Mouse (Mus musculus) cerebellum, adult 11 months (tissue): ENCODE data around the gene Farsb.

Experiments used
- DNase-seq: peaks from one replicate; pipeline ENCODE4 v3.0.0; 2022

Gene Farsb

DNA sequence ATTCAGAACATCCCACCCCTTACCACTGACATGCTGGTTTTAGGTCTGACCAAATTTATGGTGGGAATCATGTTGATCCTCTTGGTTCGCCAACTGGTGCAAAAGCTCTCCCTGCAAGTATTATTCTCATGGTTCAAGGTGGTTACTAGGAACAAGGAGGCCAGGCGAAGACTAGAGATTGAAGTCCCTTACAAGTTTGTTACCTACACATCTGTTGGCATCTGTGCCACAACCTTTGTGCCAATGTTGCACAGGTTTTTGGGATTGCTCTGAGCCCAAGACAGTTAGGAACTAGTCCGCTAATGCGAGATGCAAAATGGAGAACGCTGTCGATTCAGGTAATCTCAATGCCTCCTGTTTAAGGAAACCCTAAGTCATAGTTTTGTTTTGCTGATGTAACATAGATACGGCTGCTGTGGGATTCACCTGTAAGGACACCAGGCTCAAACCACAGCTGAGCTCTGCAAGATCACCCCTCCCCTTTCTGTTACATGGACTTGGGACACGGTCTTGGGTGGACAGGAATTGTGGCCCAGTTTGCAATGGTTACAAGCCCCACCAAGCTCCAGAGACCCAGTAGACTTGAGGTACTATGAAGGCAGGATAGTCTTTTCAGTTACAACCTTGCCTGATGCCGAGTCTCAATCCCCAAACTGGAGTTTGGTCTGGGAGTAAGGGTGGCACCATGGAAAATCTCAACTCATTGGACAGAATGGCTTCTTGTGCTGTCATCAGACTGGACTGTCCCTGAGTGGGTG lies 71.4 kb downstream of the Farsb start:
- no peak for DNase-seq

DNA sequence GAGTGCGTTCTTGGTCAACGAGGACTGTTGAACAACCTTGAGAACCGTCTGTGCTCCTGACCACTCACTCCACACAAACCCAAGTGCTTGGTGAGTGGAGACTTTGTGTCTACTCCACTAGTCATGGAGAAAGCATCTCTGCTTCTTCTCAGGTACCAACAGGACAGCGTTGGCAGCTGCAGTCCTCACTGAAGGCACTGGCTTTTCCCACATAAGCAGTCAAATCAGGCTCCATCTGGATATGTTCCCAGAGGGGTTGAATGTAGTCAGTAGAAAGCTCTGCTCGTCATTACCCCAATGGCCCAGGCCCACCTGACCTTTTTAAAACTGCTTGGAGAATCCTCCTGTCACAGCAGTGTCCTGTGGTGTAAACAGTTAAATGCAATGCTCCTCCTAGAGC lies 74.3 kb downstream of the Farsb start:
- no peak for DNase-seq

DNA sequence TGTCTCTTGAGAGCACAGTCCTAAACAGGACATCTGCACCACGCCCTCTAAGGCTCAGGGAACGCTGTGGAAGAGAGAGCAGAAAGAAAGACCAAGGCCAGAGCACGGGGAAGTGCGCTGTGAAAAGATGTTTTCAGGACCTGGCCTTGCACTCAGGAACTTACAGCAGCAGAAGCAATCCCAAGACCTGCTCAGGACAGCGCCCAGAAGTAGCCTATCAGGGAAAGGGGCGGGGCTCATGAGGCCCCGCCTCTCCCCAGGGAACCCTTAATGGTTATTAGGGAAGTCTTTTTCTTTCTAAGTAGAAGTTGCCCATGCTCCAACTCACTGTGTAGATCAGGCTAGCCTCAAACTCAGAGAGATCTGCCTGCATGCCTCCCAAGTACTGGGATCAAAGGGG lies 76.0 kb downstream of the Farsb start:
- no peak for DNase-seq

DNA sequence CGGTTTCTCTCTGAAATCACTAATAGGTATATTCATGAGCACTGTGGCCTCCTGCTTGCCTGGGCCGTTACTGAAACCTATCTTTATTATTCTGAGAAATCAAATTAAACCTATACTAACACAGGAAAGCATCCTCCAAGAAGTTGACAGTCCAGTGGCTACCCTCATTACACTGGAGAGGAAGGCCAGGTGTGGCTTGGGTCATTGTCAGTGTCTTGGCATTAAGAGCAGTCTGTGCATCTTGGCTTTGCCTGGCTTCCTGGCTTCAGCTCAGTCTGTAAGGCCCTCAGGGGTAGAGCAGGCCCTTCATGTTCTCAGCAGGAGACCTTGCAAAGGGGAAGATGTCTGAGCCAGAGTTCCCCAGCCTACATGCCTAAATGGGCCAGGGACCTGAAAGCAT lies 79.3 kb downstream of the Farsb start:
- no peak for DNase-seq

DNA sequence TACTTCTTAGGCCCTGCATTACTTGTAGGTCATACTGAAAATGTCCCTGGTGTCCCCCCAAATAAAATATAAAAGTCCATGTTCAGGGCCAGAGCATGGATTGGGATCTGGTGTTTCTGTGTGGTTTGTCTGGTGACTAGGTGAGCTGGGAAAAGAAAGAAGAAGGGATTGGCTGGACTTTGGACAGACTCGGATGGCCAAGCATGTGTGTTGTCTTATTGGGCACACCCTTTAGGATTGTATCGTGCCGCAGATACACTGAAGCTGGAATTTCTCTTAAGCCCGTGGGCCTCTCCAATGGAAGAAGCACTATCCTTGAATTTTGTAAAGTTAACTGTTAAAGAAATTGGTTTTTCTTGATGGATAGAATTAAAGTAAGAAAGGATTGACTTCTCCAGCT lies 87.3 kb downstream of the Farsb start:
- DNase-seq = no peak

DNA sequence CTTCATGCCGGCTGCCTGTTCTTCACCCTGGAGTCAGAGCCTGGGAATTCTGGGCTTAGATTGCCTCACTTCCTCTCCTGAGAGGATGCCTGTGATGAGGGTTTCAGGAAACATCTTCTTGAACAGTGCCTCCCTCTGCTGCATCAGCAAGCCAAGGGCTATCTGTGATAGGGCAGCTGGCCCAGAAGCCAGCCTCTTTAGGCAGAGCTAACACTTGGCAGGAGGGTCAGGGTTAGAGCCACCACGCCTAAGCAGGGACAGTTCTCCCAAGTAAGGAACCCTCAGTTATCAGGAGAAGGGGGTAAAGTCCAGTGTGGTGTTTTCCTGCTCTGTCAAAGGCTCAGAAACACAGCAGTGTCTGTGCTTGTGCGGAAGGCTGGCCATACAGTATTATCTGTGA lies 88.9 kb downstream of the Farsb start:
- DNase-seq = no peak

DNA sequence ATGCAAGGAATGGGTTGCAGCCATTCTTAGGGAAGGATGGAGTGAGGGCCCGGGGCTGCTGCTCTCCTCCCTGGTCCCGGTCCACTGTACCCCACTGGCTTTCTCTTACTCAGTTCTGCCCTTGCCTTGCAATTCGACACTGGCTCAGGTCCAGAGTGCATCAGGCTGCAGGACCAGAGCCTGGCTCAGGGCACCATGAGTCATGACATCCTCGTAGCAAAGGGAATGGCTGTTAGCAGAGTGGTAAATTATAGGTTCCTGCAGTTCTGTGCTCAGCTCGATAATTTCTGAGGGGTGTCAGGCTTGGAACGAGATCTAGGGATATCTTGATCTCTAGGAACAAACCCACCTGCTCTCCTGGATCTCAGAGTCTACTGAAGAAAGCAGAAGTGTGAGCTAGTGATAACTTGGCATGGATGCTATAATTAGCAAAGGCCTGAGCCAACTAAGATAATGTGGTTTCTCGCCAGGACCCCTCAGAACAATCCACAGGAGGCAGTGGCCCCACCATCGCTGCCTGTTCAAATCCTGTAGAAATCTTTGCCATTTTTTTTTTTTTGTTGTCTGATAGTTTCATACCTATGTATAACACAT lies 92.3 kb downstream of the Farsb start:
- DNase-seq = peak; percentile 65

DNA sequence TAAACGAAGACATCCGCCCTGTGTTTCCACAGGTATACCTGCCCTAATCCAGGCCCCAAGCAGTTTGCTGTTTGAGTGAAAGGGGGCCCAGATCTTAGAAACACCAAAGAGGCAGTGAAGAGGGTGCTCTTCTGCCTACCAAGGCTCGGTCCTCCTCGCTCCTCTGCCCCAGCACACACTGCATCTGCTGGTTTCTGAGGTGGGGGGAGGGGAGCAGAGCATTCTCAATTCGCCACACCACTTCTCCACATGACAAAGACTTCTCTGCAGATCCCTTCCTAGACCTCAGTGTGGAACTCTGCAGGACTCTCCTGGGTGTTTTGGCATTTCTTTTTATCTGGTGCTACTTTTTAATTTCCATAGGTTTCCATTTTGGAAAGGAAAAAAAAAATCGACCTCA lies 93.0 kb downstream of the Farsb start:
- no peak for DNase-seq

DNA sequence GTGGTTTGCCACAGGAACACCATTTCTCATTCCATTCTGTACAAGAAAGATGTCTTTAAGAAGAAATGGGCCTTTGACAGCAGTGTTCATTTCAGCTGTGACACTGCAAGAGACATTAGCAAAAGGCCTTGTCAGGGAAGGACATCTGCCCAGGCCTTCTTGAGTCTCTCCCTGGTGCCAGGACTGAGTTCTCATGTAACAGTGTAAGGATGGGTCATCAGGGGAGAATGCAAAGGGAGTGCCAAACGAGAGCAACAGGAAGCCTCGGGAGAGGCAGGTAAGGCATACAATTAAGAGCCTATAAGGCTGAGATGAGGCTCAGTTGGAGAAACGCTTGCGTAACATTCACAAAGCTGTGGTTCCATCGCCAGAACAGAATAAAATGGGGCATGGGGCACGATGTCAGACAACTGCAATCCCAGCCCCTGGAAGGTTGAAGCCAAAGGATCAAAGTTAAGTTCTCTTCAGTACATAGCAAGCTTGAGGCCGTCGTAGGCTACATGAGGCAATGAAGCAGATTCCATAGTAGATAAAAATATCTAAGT lies 93.4 kb downstream of the Farsb start:
- DNase-seq = no peak

DNA sequence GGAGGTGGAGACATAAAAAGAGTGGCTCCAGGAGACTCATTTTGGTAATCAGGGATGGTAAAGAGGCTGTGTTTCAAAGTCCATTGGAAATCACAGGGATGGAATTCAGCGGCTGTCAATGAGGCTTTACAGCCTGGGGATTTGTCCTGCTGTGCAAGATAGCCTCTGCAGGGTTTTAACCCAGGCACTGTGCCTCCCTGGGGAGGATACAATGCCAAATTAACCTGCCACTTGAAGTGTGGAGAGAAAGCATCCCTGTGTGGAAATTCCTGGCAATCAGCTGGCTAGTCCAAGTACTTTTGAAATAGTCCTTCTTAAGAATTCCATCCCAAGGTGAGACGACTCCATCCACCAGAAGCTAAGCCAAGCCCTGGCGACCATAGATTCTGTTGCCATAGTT lies 99.8 kb downstream of the Farsb start:
- no peak for DNase-seq

DNA sequence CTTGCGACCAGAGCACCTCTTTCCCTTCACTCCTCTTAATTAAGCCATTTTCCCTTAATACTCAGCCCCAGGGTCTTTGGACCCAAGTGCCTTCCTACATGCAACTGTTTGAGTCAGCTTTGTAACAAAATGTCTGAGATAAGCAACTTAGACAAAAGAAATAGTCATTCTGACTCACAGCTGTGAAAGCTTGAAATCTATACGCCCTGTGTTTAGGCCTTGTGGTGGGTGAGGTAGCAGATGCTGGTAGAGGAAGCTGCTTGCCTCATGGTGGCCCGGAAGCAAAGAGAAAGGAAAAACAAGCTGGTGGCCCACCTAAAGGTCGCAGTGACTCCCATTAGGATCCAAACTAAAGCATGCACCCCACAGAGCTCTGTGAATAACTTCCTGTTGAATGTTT lies 100.8 kb downstream of the Farsb start:
- no peak for DNase-seq

DNA sequence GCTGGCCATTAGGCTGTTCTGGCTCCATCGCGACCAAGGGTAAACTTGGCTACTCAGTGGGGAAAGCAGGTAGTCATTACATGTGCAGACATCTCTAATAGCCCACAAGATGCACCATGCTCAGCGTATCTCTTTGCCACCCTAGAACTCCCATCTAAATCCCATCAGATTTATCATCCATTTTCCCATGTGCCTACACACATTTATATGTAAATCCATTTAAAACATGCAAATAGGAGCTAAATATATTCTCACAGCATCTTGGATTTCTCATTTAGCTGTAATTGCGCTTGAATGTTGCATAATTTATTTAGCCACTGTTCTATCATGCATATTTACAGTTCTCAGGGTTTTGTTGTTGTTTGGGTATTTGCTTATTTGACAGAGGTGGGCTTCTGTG lies 107.7 kb downstream of the Farsb start:
- DNase-seq = no peak

DNA sequence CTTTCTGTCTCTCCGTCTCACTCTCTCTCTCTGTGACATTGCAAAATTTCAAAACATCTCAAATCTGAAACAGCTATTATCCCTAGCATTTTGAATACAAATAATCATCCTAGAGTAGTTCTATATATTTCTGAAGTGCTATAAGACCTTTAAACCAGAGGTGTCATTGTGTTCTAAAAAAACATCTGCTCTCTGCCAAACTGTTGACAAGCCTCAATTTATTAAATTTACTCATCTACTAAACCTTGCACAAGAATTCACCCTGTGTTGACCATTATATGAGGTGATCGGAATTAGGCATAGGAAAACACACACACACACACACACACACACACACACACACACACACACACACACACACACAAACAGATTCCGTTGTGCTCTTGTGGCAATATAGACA lies 113.6 kb downstream of the Farsb start:
- DNase-seq = no peak

DNA sequence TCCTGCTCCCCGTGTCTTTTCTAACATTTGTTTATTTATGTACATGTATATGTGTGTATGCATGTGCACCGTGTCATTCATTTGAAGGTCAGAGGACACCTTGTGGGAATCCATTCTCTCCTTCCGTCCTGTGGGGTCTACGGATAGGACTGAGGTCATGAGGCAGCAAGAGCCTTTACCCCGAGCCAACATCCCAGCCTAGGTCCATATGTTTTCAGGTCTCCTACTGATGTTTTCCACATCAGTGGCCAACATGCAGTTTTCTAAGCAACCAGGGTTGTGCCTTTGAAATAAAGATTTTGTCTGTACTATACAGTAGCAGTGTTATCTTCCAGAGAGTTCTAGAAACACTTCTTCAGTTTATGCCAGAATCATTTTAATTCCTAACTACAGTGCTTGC lies 114.9 kb downstream of the Farsb start:
- DNase-seq = no peak

DNA sequence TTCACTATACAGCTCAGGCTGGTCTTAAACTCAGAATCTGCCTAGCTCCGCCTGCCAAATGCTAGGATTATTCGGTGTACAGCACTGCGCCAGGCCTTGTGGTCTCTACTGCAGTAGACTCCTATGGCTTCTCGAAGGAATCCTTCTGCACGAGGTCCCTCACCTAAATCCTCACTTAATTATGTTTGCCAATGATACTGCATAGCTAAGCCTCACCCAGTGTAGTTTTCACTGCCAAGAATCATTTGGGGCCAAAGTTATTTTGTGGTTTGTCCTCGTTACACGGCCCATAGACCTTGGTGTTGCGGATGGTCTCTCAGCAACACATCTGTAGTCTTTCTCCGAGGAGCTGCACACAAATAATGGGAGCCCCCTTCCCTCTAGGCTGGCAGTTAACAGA lies 116.4 kb downstream of the Farsb start:
- no peak for DNase-seq

DNA sequence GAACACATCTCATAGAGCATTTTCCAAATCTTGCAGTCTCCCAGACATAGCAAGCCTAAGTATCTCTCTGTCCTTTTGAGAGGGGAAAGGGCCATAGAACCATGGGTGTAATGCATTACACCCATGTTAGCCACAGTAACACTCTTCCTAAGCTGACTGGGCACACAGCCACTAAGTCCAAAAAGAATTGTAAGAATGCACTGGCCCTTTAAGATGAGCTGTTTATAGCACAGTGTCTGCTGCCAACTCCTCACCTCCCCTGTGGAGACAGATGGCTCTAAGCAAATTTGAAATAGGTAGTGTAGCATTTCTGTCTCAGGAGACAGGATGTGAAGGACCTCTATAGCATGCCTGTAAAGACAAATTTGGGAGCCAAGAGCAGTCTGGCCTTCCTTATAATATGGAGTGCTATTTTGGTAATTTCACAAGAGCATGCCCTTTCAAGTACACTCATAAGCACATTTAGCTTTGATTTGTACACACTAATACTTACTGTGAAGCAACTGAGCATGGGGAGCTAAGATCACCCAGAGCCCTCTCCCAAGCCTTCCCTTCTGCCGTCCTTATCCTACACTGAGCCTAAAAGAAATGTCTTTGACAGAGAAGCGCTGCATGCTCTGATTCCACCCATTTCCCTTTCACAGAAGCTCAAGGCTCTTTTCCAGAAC lies 117.0 kb downstream of the Farsb start:
- peak; percentile 86 for DNase-seq

DNA sequence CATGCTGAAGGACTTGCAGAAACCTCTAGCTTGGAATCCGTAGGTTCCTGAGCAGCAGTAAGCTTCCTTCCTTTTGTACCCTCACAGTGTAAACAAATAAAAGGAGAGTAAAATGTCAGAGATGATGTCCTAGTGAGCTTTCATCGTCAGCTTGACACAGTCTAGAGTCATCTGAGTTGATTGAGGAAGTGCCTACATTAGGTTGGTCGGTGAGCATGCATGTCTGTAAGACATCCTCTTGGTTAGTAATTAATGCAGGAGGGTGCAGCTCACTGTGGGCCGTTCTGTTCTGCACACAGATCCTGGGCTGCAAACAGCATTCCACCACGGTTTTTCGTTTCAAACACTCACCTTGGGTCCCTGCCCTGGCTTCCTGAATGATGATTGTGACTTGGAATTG lies 118.6 kb downstream of the Farsb start:
- DNase-seq = no peak
